14 mouse cellular contexts compared by ENCODE assay signal in the genomic region with DNA sequence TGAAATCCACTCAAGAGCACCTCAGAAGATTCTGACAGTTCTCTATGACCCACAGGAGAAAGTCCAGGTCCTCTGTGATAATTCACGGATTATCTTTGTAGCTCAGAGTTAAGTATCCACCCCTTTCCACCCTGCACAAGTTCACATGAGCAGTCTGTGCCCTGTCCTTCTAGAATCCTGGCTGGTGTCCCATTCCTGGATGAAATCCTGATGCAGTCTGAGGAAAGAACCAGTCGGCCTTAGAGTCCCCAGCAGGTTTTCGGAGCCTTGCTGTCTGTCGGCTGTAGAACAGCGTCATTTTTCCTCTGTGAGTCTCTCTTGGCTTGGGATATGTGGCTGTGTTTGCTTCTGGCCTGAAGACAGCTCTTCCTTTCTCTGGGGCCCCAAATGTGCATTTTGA.
DNase-seq lines count a peak whose midpoint lies in the region; ATAC-seq lines count a peak whose summit lies in the region.
"Had no signal": no experiment of that assay in that cellular context is flagged by ENCODE, and none has a peak within 500 bp of the region (broad histone marks: within the 10 kb centered on the region; RNA-seq: fewer than 3 reads in every experiment).

No protein-coding gene starts in this region.

- peak; percentile 63 for ATAC-seq in heart, embryonic 16.5 days (replicated peaks; ENCODE audit: extremely low read depth, insufficient read depth, low FRiP score)
- no peak for ATAC-seq in liver, embryonic 11.5 days (replicated peaks; ENCODE audit: low FRiP score)
- ATAC-seq: liver, embryonic 12.5 days had no signal

- no peaks in the 10 kb centered on the region for H3K36me3 ChIP-seq in heart, embryonic 16.5 days (ENCODE audit: control insufficient read depth, insufficient read depth)
- H3K36me3 ChIP-seq in liver, embryonic 11.5 days (ENCODE audit: control insufficient read depth, insufficient read depth, low read length): no peaks in the 10 kb centered on the region
- H3K36me3 ChIP-seq: liver, embryonic 12.5 days had no signal

- no peaks in the 10 kb centered on the region for H3K27me3 ChIP-seq in heart, embryonic 16.5 days (ENCODE audit: control insufficient read depth, insufficient read depth, low read length)
- H3K27me3 ChIP-seq in liver, embryonic 11.5 days (replicated peaks; ENCODE audit: control insufficient read depth, insufficient read depth, low read length): no peaks in the 10 kb centered on the region
- H3K27me3 ChIP-seq: liver, embryonic 12.5 days had no signal

- peak; percentile 71 for DNase-seq in adrenal gland, postnatal 14 days
- no peak for DNase-seq in adrenal gland, postnatal 4 days (ENCODE audit: low spot score in 2 of 2)
- peak; percentile 19 for DNase-seq in kidney, postnatal 14 days
- DNase-seq in kidney, adult 11 months: no peak
- DNase-seq in brain, adult 2 months (ENCODE audit: low read depth, low spot score): peak; percentile 36
- DNase-seq in liver, embryonic 11.5 days (ENCODE audit: low spot score): no peak
- DNase-seq in thymus, postnatal 4 days: no peak
- DNase-seq: right cerebral cortex, adult 18-20 months; thymus, adult 2 months had no signal

- H3K4me2 ChIP-seq in heart, embryonic 16.5 days (ENCODE audit: low read depth, low read length): no peak overlapping the region
- H3K4me2 ChIP-seq in liver, embryonic 11.5 days: no peak overlapping the region
- H3K4me2 ChIP-seq: liver, embryonic 12.5 days had no signal

- peaks cover 9% of the 10 kb centered on the region for H3K4me1 ChIP-seq in heart, embryonic 16.5 days (ENCODE audit: control insufficient read depth, insufficient read depth, low read length)
- H3K4me1 ChIP-seq in liver, embryonic 11.5 days (replicated peaks; ENCODE audit: control insufficient read depth, insufficient read depth, low read length): no peaks in the 10 kb centered on the region
- H3K4me1 ChIP-seq: liver, embryonic 12.5 days had no signal

- H3K27ac ChIP-seq in heart, embryonic 16.5 days (ENCODE audit: low read length): no peak overlapping the region
- no peak overlapping the region for H3K27ac ChIP-seq in liver, embryonic 11.5 days (ENCODE audit: low read depth, low read length)
- H3K27ac ChIP-seq: layer of hippocampus, adult 2 months; liver, embryonic 12.5 days; macrophage had no signal

- H3K9ac ChIP-seq in heart, embryonic 16.5 days (ENCODE audit: low read length): no peak overlapping the region
- no peak overlapping the region for H3K9ac ChIP-seq in liver, embryonic 11.5 days (ENCODE audit: low read depth, low read length)
- H3K9ac ChIP-seq: liver, embryonic 12.5 days had no signal

- WGBS in heart, embryonic 16.5 days: 35% methylated on average over 5 of the region's 5 CpGs
- WGBS in liver, embryonic 11.5 days: 73% methylated on average over 5 of the region's 5 CpGs

- no peak overlapping the region for H3K4me3 ChIP-seq in heart, embryonic 16.5 days (ENCODE audit: low read length)
- no peak overlapping the region for H3K4me3 ChIP-seq in liver, embryonic 11.5 days (ENCODE audit: low read depth, low read length)
- H3K4me3 ChIP-seq: erythroblast, embryonic 14.5 days; layer of hippocampus, adult 2 months; liver, embryonic 12.5 days had no signal

- H3K9me3 ChIP-seq in heart, embryonic 16.5 days (replicated peaks; ENCODE audit: control insufficient read depth, low read length): no peaks in the 10 kb centered on the region
- no peaks in the 10 kb centered on the region for H3K9me3 ChIP-seq in liver, embryonic 11.5 days (ENCODE audit: control insufficient read depth, low read length)
- H3K9me3 ChIP-seq: liver, embryonic 12.5 days had no signal

Comparison
In these comparisons a context has a peak if more than half of its experiments do, and no peak if none do; other contexts are left out.
1. DNase-seq: peak in adrenal gland, postnatal 14 days (single experiment), kidney, postnatal 14 days (single experiment) and brain, adult 2 months (single experiment); none in adrenal gland, postnatal 4 days (0 of 2), kidney, adult 11 months (single experiment), liver, embryonic 11.5 days (single experiment) and thymus, postnatal 4 days (single experiment).